Mouse (Mus musculus): ENCODE data around the gene Rorb.

Rorb gene

GRCm38 (mm10) chr19:19005144-19005543, 105.9 kb downstream of the Rorb start:
- DNase-seq (ENCODE audit: low spot score) = peak; percentile 7

- DNase-seq (ENCODE audit: low spot score) = no peak
Observed at GRCm38 (mm10) chr19:19004023-19004656, 106.9 kb downstream of the Rorb start.

GRCm38 (mm10) chr19:18998966-18999365, 112.0 kb downstream of the Rorb start:
- no peak for DNase-seq (ENCODE audit: low spot score)

- DNase-seq (ENCODE audit: low spot score) = no peak
Observed at GRCm38 (mm10) chr19:18997711-18998110, 113.3 kb downstream of the Rorb start.

- DNase-seq (ENCODE audit: low spot score) = no peak
Observed at GRCm38 (mm10) chr19:18979996-18980395, 131.0 kb downstream of the Rorb start.

GRCm38 (mm10) chr19:18974796-18975660, 136.0 kb downstream of the Rorb start:
- DNase-seq (ENCODE audit: low spot score) = peak; percentile 83

GRCm38 (mm10) chr19:18969386-18969785, 141.6 kb downstream of the Rorb start:
- no peak for DNase-seq (ENCODE audit: low spot score)

GRCm38 (mm10) chr19:18967307-18967706, 143.7 kb downstream of the Rorb start:
- DNase-seq (ENCODE audit: low spot score) = no peak

- no peak for DNase-seq (ENCODE audit: low spot score)
Observed at GRCm38 (mm10) chr19:18959862-18960261, 151.1 kb downstream of the Rorb start.

- DNase-seq (ENCODE audit: low spot score) = no peak
Observed at GRCm38 (mm10) chr19:18952806-18953205, 158.2 kb downstream of the Rorb start.

- DNase-seq (ENCODE audit: low spot score) = no peak
Observed at GRCm38 (mm10) chr19:18947193-18947592, 163.8 kb downstream of the Rorb start.

- peak; percentile 7 for DNase-seq (ENCODE audit: low spot score)
Observed at GRCm38 (mm10) chr19:18945265-18945664, 165.7 kb downstream of the Rorb start.

- no peak for DNase-seq (ENCODE audit: low spot score)
Observed at GRCm38 (mm10) chr19:18941391-18941790, 169.6 kb downstream of the Rorb start.

- peak; percentile 77 for DNase-seq (ENCODE audit: low spot score)
Observed at GRCm38 (mm10) chr19:18911755-18912340, 199.1 kb downstream of the Rorb start.

- DNase-seq (ENCODE audit: low spot score) = no peak
Observed at GRCm38 (mm10) chr19:18909641-18910040, 201.4 kb downstream of the Rorb start.

- no peak for DNase-seq (ENCODE audit: low spot score)
Observed at GRCm38 (mm10) chr19:18905511-18905910, 205.5 kb downstream of the Rorb start.

- DNase-seq (ENCODE audit: low spot score) = no peak
Observed at GRCm38 (mm10) chr19:18902694-18903067, 208.3 kb downstream of the Rorb start.

- no peak for DNase-seq (ENCODE audit: low spot score)
Observed at GRCm38 (mm10) chr19:18902041-18902693, 208.8 kb downstream of the Rorb start.

GRCm38 (mm10) chr19:18898238-18898637, 212.8 kb downstream of the Rorb start:
- DNase-seq (ENCODE audit: low spot score) = no peak

GRCm38 (mm10) chr19:18890216-18890615, 220.8 kb downstream of the Rorb start:
- peak; percentile 48 for DNase-seq (ENCODE audit: low spot score)

GRCm38 (mm10) chr19:18889632-18890031, 221.4 kb downstream of the Rorb start:
- no peak for DNase-seq (ENCODE audit: low spot score)

- no peak for DNase-seq (ENCODE audit: low spot score)
Observed at GRCm38 (mm10) chr19:18889117-18889627, 221.8 kb downstream of the Rorb start.
